Mouse (Mus musculus): Measurements from ENCODE around the gene Fam43b.

- TF ChIP-seq POLR2A (IDR thresholded peaks at IDR 0.05; ENCODE audit: extremely low read depth, insufficient read depth, low read length): no peak
- no peak for TF ChIP-seq CTCF (IDR thresholded peaks at IDR 0.05; ENCODE audit: extremely low read depth, insufficient read depth, low read length)
Observed at GRCm38 (mm10) chr4:138356141-138356540, 40.2 kb downstream of the Fam43b start.

Measured in cortical plate, adult 2 months (tissue).